Mouse (Mus musculus): ENCODE data around the gene Mrps24. TPM values are rescaled to one million over a fixed set of nuclear protein-coding genes. Genes with fewer than 3 reads are reported as not detected.

Gene Mrps24
- polyA plus RNA-seq, 1 experiment, result 49.7 TPM

GRCm38 (mm10) chr11:5739846-5740245 is 24.4 kb upstream of the Mrps24 start:
- WGBS, result 48% methylated on average over 3 of the region's 3 CpGs
- no peak overlapping the region for H3K4me3 ChIP-seq (replicated peaks; ENCODE audit: control insufficient read depth, low read depth, low read length)
- H3K27ac ChIP-seq (ENCODE audit: control insufficient read depth, insufficient read depth, low read depth, low read length, poor library complexity), result no peak overlapping the region

GRCm38 (mm10) chr11:5738888-5739632 is 23.6 kb upstream of the Mrps24 start:
- Histone ChIP-seq H3K27ac (ENCODE audit: control insufficient read depth, insufficient read depth, low read depth, low read length, poor library complexity) (no peak overlapping the region), H3K4me3 (replicated peaks; ENCODE audit: control insufficient read depth, low read depth, low read length) (no peak overlapping the region), H3K4me1 (ENCODE audit: control insufficient read depth, insufficient read depth, low read length) (no peaks in the 10 kb centered on the region)
- WGBS, result 90% methylated on average over 5 of the region's 5 CpGs
- no peak for TF ChIP-seq POLR2A (IDR thresholded peaks at IDR 0.05; ENCODE audit: borderline replicate concordance, control insufficient read depth, low read depth, low read length)
- TF ChIP-seq CTCF (IDR thresholded peaks at IDR 0.05; ENCODE audit: control insufficient read depth, insufficient read depth, low read length), result no peak

More at GRCm38 (mm10) chr11:5739846-5740245, 24.4 kb upstream of the Mrps24 start:
- no peaks in the 10 kb centered on the region for H3K4me1 ChIP-seq (ENCODE audit: control insufficient read depth, insufficient read depth, low read length)
- TF ChIP-seq CTCF (IDR thresholded peaks at IDR 0.05; ENCODE audit: control insufficient read depth, insufficient read depth, low read length), result no peak
- no peak for TF ChIP-seq POLR2A (IDR thresholded peaks at IDR 0.05; ENCODE audit: borderline replicate concordance, control insufficient read depth, low read depth, low read length)

GRCm38 (mm10) chr11:5737137-5737536 is 21.7 kb upstream of the Mrps24 start:
- 69% methylated on average over 5 of the region's 5 CpGs for WGBS
- no peaks in the 10 kb centered on the region for H3K4me1 ChIP-seq (ENCODE audit: control insufficient read depth, insufficient read depth, low read length)
- TF ChIP-seq POLR2A (IDR thresholded peaks at IDR 0.05; ENCODE audit: borderline replicate concordance, control insufficient read depth, low read depth, low read length) (no peak), CTCF (IDR thresholded peaks at IDR 0.05; ENCODE audit: control insufficient read depth, insufficient read depth, low read length) (no peak)
- no peak overlapping the region for H3K4me3 ChIP-seq (replicated peaks; ENCODE audit: control insufficient read depth, low read depth, low read length)
- H3K27ac ChIP-seq (ENCODE audit: control insufficient read depth, insufficient read depth, low read depth, low read length, poor library complexity), result no peak overlapping the region

- Histone ChIP-seq H3K27ac (ENCODE audit: control insufficient read depth, insufficient read depth, low read depth, low read length, poor library complexity) (no peak overlapping the region), H3K4me1 (ENCODE audit: control insufficient read depth, insufficient read depth, low read length) (no peaks in the 10 kb centered on the region), H3K4me3 (replicated peaks; ENCODE audit: control insufficient read depth, low read depth, low read length) (no peak overlapping the region)
- 84% methylated on average over 4 of the region's 4 CpGs for WGBS
- TF ChIP-seq CTCF (IDR thresholded peaks at IDR 0.05; ENCODE audit: control insufficient read depth, insufficient read depth, low read length), result no peak
Observed at GRCm38 (mm10) chr11:5734323-5734722, 18.8 kb upstream of the Mrps24 start.

- 88% methylated on average over 5 of the region's 5 CpGs for WGBS
- no peaks in the 10 kb centered on the region for H3K4me1 ChIP-seq (ENCODE audit: control insufficient read depth, insufficient read depth, low read length)
- H3K4me3 ChIP-seq (replicated peaks; ENCODE audit: control insufficient read depth, low read depth, low read length), result no peak overlapping the region
- no peak overlapping the region for H3K27ac ChIP-seq (ENCODE audit: control insufficient read depth, insufficient read depth, low read depth, low read length, poor library complexity)
- no peak for TF ChIP-seq CTCF (IDR thresholded peaks at IDR 0.05; ENCODE audit: control insufficient read depth, insufficient read depth, low read length)
- no peak for TF ChIP-seq POLR2A (IDR thresholded peaks at IDR 0.05; ENCODE audit: borderline replicate concordance, control insufficient read depth, low read depth, low read length)
Observed at GRCm38 (mm10) chr11:5732401-5732800, 16.9 kb upstream of the Mrps24 start.

GRCm38 (mm10) chr11:5729582-5729981 is 14.1 kb upstream of the Mrps24 start:
- H3K4me1 ChIP-seq (ENCODE audit: control insufficient read depth, insufficient read depth, low read length), result no peaks in the 10 kb centered on the region
- no peak for TF ChIP-seq CTCF (IDR thresholded peaks at IDR 0.05; ENCODE audit: control insufficient read depth, insufficient read depth, low read length)
- TF ChIP-seq POLR2A (IDR thresholded peaks at IDR 0.05; ENCODE audit: borderline replicate concordance, control insufficient read depth, low read depth, low read length), result no peak
- WGBS, result 70% methylated on average over 9 of the region's 9 CpGs
- no peak overlapping the region for H3K4me3 ChIP-seq (replicated peaks; ENCODE audit: control insufficient read depth, low read depth, low read length)
- no peak overlapping the region for H3K27ac ChIP-seq (ENCODE audit: control insufficient read depth, insufficient read depth, low read depth, low read length, poor library complexity)

GRCm38 (mm10) chr11:5718611-5719354 is 3.3 kb upstream of the Mrps24 start:
- H3K4me3 ChIP-seq (replicated peaks; ENCODE audit: control insufficient read depth, low read depth, low read length), result no peak overlapping the region
- no peak overlapping the region for H3K27ac ChIP-seq (ENCODE audit: control insufficient read depth, insufficient read depth, low read depth, low read length, poor library complexity)
- WGBS, result 93% methylated on average over 12 of the region's 12 CpGs
- no peaks in the 10 kb centered on the region for H3K4me1 ChIP-seq (ENCODE audit: control insufficient read depth, insufficient read depth, low read length)
- TF ChIP-seq CTCF (IDR thresholded peaks at IDR 0.05; ENCODE audit: control insufficient read depth, insufficient read depth, low read length) (no peak), POLR2A (IDR thresholded peaks at IDR 0.05; ENCODE audit: borderline replicate concordance, control insufficient read depth, low read depth, low read length) (no peak)

GRCm38 (mm10) chr11:5716938-5717705 is 1.6 kb upstream of the Mrps24 start:
- H3K4me3 ChIP-seq (replicated peaks; ENCODE audit: control insufficient read depth, low read depth, low read length), result no peak overlapping the region
- TF ChIP-seq POLR2A (IDR thresholded peaks at IDR 0.05; ENCODE audit: borderline replicate concordance, control insufficient read depth, low read depth, low read length) (no peak), CTCF (IDR thresholded peaks at IDR 0.05; ENCODE audit: control insufficient read depth, insufficient read depth, low read length) (no peak)
- H3K4me1 ChIP-seq (ENCODE audit: control insufficient read depth, insufficient read depth, low read length), result no peaks in the 10 kb centered on the region
- WGBS, result 93% methylated on average over 34 of the region's 34 CpGs
- no peak overlapping the region for H3K27ac ChIP-seq (ENCODE audit: control insufficient read depth, insufficient read depth, low read depth, low read length, poor library complexity)
